Mouse (Mus musculus) liver, adult 2 months (tissue): Measurements from ENCODE around the gene Cyp2d34. TPM values are rescaled to one million over a fixed set of nuclear protein-coding genes. Genes with fewer than 3 reads are reported as not detected.
A peak's percentile ranks its signal among the peaks of the same experiment; 100 is the strongest.

ENCODE experiments used
- DNase-seq: peaks from one replicate; pipeline ENCODE4 v3.0.0-alpha.2; 2011; ENCODE audit warnings: low read depth, low spot score; ENCODE audit errors: extremely low read depth
- H3K27ac ChIP-seq: fragments of 200-500 bp; replicated peaks from 2 replicates; pipeline ENCODE4 v1.5.1; 2012; ENCODE audit warnings: low read depth, mild to moderate bottlenecking, control low read depth, inconsistent platforms, low read length; ENCODE audit not compliant: insufficient read depth
- H3K27me3 ChIP-seq: fragments of 200-500 bp; 2 replicates; pipeline ENCODE4 v1.6.1; 2012; ENCODE audit warnings: mild to moderate bottlenecking, moderate library complexity, low read length, inconsistent platforms; ENCODE audit not compliant: control insufficient read depth, insufficient read depth
- H3K36me3 ChIP-seq: fragments of 200-500 bp; 2 replicates; pipeline ENCODE4 v1.6.1; 2012; ENCODE audit warnings: low read length, inconsistent platforms; ENCODE audit not compliant: control insufficient read depth, insufficient read depth
- H3K4me1 ChIP-seq: fragments of 200-500 bp; 2 replicates; pipeline ENCODE4 v1.6.1; 2011; ENCODE audit warnings: low read length; ENCODE audit not compliant: control insufficient read depth, insufficient read depth
- H3K4me3 ChIP-seq: fragments of 200-500 bp; 2 replicates; pipeline ENCODE4 v1.5.1; 2011; ENCODE audit warnings: low read depth, mild to moderate bottlenecking, control low read depth, low read length, moderate library complexity; ENCODE audit not compliant: insufficient read depth
- H3K79me2 ChIP-seq: fragments of 200-500 bp; 2 replicates; pipeline ENCODE4 v1.6.1; 2012; ENCODE audit warnings: inconsistent platforms, mild to moderate bottlenecking, low read length, moderate library complexity; ENCODE audit not compliant: control insufficient read depth, insufficient read depth
- H3K9ac ChIP-seq: fragments of 200-500 bp; 2 replicates; pipeline ENCODE4 v1.6.1; 2012; ENCODE audit warnings: low read depth, mild to moderate bottlenecking, control low read depth, inconsistent platforms, low read length
- CTCF ChIP-seq: fragments of 200-500 bp; IDR thresholded peaks from 2 replicates; pipeline ENCODE4 v1.5.1; 2011; ENCODE audit warnings: low read depth, low read length, control low read depth
- POLR2A ChIP-seq: fragments of 200-500 bp; IDR thresholded peaks from 2 replicates; pipeline ENCODE4 v1.6.1; 2011; ENCODE audit warnings: low read length, control low read depth; ENCODE audit not compliant: insufficient read depth; ENCODE audit errors: extremely low read depth
- WGBS: fragments of 180-500 bp; shearing (Covaris S2); methylation state at CpG from one replicate; pipeline ENCODE4 v1.1.7; 2018; 5-methylcytosine and 5-hydroxymethylcytosine counted together
- polyA plus RNA-seq: library from polyadenylated mRNA; depleted of rRNA; stranded (reverse); fragments of >200 nt; gene quantifications from 2 replicates; pipeline ENCODE4 v1.2.3, GENCODE M21; 2012
- total RNA-seq: library from RNA; depleted of rRNA; stranded (reverse); fragments of >200 nt; gene quantifications from 2 replicates; pipeline ENCODE4 v1.2.3, GENCODE M21; 2014

Gene Cyp2d34
- total and polyA plus RNA-seq, 2 experiments = 0.17 TPM; not detected in 1

- no peak for TF ChIP-seq CTCF
- TF ChIP-seq POLR2A = 0 out of 2 replicates have a peak, but pooled peaks have one; percentile 10
- Histone ChIP-seq H3K36me3 (peaks cover 27% of the 10 kb centered on the region), H3K4me3 (peak overlapping the region; percentile 68), H3K4me1 (peaks cover 30% of the 10 kb centered on the region), H3K9ac (peak overlapping the region; percentile 83), H3K27ac (peak overlapping the region; percentile 95), H3K27me3 (no peaks in the 10 kb centered on the region), H3K79me2 (peaks cover 8% of the 10 kb centered on the region; the same call in 1 of the 2 replicates)
- 19% methylated on average over 5 of the region's 5 CpGs for WGBS
- peak; percentile 96 for DNase-seq
Observed at GRCm38 (mm10) chr15:82641390-82641789, 20.6 kb upstream of the Cyp2d34 start.

DNA sequence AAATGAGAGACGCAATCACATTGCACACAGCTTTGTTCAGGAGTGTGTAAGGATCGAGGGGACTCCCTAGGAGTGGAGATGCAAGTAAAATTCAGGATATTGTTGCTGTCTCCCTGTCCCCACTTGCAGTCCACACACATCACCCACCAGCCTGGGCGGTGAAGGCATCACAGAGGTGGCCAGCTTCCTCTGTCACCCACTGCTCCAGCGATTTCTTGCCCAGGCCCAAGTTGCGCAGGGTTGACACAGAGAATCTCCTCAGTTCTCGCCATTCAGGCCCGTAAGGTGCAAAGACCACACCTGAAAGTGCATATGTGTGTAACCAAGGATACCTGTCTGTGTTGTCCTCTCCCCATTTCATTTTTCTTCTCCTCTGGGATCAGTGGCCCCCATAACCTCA lies 19.5 kb upstream of the Cyp2d34 start:
- peak overlapping the region; percentile 83 for H3K9ac ChIP-seq
- no peaks in the 10 kb centered on the region for H3K27me3 ChIP-seq
- peak overlapping the region; percentile 95 for H3K27ac ChIP-seq
- H3K79me2 ChIP-seq = peaks cover 8% of the 10 kb centered on the region; the same call in 1 of the 2 replicates
- peaks cover 28% of the 10 kb centered on the region for H3K4me1 ChIP-seq
- TF ChIP-seq CTCF (no peak), POLR2A (no peak)
- peaks cover 27% of the 10 kb centered on the region for H3K36me3 ChIP-seq
- no peak for DNase-seq
- H3K4me3 ChIP-seq = peak overlapping the region; percentile 29
- WGBS = 86% methylated on average over 7 of the region's 7 CpGs

DNA sequence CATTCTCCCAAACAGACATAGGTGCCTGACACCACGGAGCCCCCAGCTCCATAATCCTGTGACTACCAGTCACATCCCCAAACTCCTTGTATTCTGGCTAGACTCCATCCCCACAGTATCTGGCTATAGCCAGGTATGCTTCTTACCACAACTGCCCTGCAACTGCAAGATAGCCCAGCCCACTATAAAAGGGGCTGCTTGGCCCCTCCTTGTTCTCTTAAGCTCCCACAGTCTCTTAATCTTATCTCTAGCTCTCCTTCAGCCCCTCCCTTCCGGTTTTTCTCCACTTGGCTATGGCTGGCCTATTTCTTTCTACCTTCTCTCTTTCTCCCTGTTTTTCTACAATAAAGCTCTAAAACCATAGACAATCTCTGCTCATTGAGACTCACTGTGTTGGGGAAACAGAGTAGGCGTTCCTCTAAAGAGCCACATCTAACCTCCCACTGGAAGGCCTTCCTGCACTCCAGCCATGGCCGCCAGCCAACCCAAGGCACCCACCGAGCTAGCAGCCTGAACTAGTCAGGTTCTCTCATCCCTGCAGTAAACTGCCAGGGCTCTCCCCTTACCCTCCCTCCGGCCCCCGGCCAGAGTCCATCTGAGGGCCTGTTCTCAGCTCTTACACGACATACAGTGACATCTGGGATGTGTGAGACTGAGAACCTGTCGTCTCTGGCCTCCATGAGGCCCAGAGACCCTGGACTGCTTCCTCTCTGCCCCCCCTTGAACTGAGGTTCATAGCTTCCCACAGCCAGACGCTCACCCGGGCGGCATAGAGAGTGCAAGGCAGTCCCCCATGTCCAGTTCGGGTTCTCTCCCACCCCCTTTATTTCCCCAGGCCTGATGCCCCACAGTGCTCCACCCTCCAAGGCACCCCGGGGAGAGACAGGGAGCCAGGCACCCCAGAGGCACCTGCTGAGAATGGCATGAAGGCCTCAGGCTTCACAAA lies 16.7 kb upstream of the Cyp2d34 start:
- Histone ChIP-seq H3K27me3 (no peaks in the 10 kb centered on the region), H3K36me3 (peaks cover 27% of the 10 kb centered on the region), H3K4me1 (peaks cover 23% of the 10 kb centered on the region), H3K27ac (peak overlapping the region; percentile 66), H3K9ac (peak overlapping the region; percentile 31), H3K79me2 (peaks cover 8% of the 10 kb centered on the region; the same call in 1 of the 2 replicates), H3K4me3 (no peak overlapping the region)
- TF ChIP-seq CTCF = no peak
- 0 out of 2 replicates have a peak, but pooled peaks have one; percentile 8 for TF ChIP-seq POLR2A
- 77% methylated on average over 14 of the region's 14 CpGs for WGBS
- DNase-seq = no peak

- Histone ChIP-seq H3K4me1 (peaks cover 19% of the 10 kb centered on the region), H3K36me3 (peaks cover 23% of the 10 kb centered on the region), H3K4me3 (no peak overlapping the region), H3K9ac (no peak overlapping the region), H3K27ac (no peak overlapping the region), H3K27me3 (no peaks in the 10 kb centered on the region), H3K79me2 (0 out of 2 replicates have a peak, but pooled peaks cover under 1% of the 10 kb centered on the region)
- 53% methylated on average over 1 of the region's 1 CpGs for WGBS
- TF ChIP-seq POLR2A (no peak), CTCF (no peak)
- DNase-seq = peak; percentile 59
Observed at GRCm38 (mm10) chr15:82634976-82635375, 14.2 kb upstream of the Cyp2d34 start.

- Histone ChIP-seq H3K4me3 (no peak overlapping the region), H3K9ac (no peak overlapping the region), H3K4me1 (peaks cover 10% of the 10 kb centered on the region), H3K27me3 (no peaks in the 10 kb centered on the region), H3K79me2 (no peaks in the 10 kb centered on the region), H3K27ac (no peak overlapping the region), H3K36me3 (no peaks in the 10 kb centered on the region)
- TF ChIP-seq CTCF = no peak
- no peak for TF ChIP-seq POLR2A
- WGBS = 83% methylated on average over 1 of the region's 1 CpGs
- DNase-seq = no peak
Observed at GRCm38 (mm10) chr15:82621993-82622392, 1.2 kb upstream of the Cyp2d34 start.
